Mouse (Mus musculus) midbrain, embryonic 12.5 days (tissue): Measurements from ENCODE around the gene Agps. TPM values are rescaled to one million over a fixed set of nuclear protein-coding genes. Genes with fewer than 3 reads are reported as not detected.

ENCODE experiments used
- ATAC-seq: fragments of 200-750 bp; cut with Nextera tagmentation; 2 replicates; pipeline ENCODE4 v1.8.0; 2017; ENCODE audit warnings: low read depth, moderate TSS enrichment, moderate library complexity; ENCODE audit not compliant: low FRiP score
- H3K27ac ChIP-seq: fragments of 300-500 bp; sonication (generic); replicated peaks from 2 replicates; pipeline ENCODE4 v1.5.1; 2016; ENCODE audit warnings: mild to moderate bottlenecking
- H3K27me3 ChIP-seq: fragments of 300-500 bp; sonication (generic); 2 replicates; pipeline ENCODE4 v1.6.1; 2016; ENCODE audit warnings: mild to moderate bottlenecking
- H3K36me3 ChIP-seq: fragments of 300-500 bp; sonication (generic); 2 replicates; pipeline ENCODE4 v1.6.1; 2016
- H3K4me1 ChIP-seq: fragments of 300-500 bp; sonication (generic); 2 replicates; pipeline ENCODE4 v1.6.1; 2016
- H3K4me2 ChIP-seq: fragments of 300-500 bp; sonication (generic); replicated peaks from 2 replicates; pipeline ENCODE4 v1.6.1; 2016; ENCODE audit warnings: mild to moderate bottlenecking, moderate library complexity
- H3K4me3 ChIP-seq: fragments of 300-500 bp; sonication (generic); 2 replicates; pipeline ENCODE4 v1.5.1; 2016; ENCODE audit warnings: mild to moderate bottlenecking
- H3K9ac ChIP-seq: fragments of 300-500 bp; sonication (generic); replicated peaks from 2 replicates; pipeline ENCODE4 v1.6.1; 2016; ENCODE audit warnings: mild to moderate bottlenecking, moderate library complexity
- H3K9me3 ChIP-seq: fragments of 300-500 bp; sonication (generic); 2 replicates; pipeline ENCODE4 v1.6.1; 2016; ENCODE audit warnings: mild to moderate bottlenecking
- WGBS: fragments of 180-500 bp; shearing (Covaris S2); methylation state at CpG from one replicate; pipeline ENCODE4 v1.1.7; 2016; 5-methylcytosine and 5-hydroxymethylcytosine counted together
- polyA plus RNA-seq: library from polyadenylated mRNA; unstranded; fragments of >200 nt; fragmentation: Nextera tagmentation; extraction: Ambion mirVana; gene quantifications from 2 replicates; pipeline ENCODE4 v1.2.1, GENCODE M21; 2016

Agps gene
- polyA plus RNA-seq, 1 experiment from 2014 or later: 52.9 TPM

DNA sequence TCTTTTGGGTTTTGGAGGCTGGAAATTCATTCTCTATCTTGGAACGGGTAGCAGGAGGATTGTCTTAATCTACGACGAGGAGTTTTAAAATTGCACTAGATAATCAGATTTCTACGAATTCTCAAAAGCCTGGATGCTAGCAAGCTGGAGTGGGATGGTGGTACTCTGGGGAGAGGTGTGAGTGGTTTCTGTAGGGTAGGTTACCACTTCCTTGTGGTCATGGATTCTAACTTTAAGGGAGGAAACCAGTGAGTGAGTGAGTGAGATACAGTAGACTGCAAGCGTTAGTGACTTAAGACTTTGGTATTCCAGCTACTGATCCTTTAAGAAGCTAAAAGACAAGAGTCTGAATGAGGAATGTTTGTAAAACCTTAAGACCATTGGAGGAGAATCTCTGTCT, 804 bp downstream of the Agps start:
- H3K27me3 ChIP-seq: no peaks in the 10 kb centered on the region
- peak overlapping the region; percentile 82 for H3K27ac ChIP-seq
- no peak for ATAC-seq
- peak overlapping the region; percentile 86 for H3K9ac ChIP-seq
- peaks cover 15% of the 10 kb centered on the region for H3K4me1 ChIP-seq
- WGBS: 1% methylated on average over 5 of the region's 5 CpGs
- peak overlapping the region; percentile 83 for H3K4me2 ChIP-seq
- no peaks in the 10 kb centered on the region for H3K9me3 ChIP-seq
- no peaks in the 10 kb centered on the region for H3K36me3 ChIP-seq
- peak overlapping the region; percentile 64 for H3K4me3 ChIP-seq

GRCm38 (mm10) chr2:75834492-75834891, 2.5 kb downstream of the Agps start:
- Histone ChIP-seq H3K9me3 (no peaks in the 10 kb centered on the region), H3K36me3 (no peaks in the 10 kb centered on the region), H3K9ac (no peak overlapping the region), H3K27me3 (no peaks in the 10 kb centered on the region), H3K4me3 (no peak overlapping the region), H3K4me2 (no peak overlapping the region), H3K4me1 (peaks cover 15% of the 10 kb centered on the region), H3K27ac (no peak overlapping the region)
- ATAC-seq: no peak
- WGBS: 89% methylated on average over 2 of the region's 2 CpGs

DNA sequence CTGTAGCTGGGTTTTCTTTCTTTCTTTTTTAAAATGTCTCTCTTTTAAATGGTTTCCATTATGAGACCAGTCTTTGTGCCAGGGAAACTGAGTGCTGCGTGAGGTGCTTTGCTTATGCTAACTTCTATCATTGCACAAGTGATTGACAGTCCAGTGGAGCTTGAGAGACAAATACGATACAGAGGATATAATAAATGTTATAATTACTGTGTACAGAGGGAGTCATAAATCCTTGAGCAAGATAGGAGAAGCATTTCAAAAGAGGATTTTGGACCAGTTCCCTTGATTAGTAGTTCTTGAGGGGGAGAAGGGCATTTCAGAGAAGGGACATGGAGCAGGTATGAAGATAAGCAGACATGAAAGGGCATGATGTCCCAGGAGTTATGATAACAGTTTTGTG, 10.3 kb downstream of the Agps start:
- Histone ChIP-seq H3K9me3 (no peaks in the 10 kb centered on the region), H3K4me1 (peaks cover 3% of the 10 kb centered on the region; the same call in 1 of the 2 replicates), H3K4me2 (no peak overlapping the region), H3K9ac (no peak overlapping the region), H3K36me3 (no peaks in the 10 kb centered on the region), H3K4me3 (no peak overlapping the region), H3K27me3 (no peaks in the 10 kb centered on the region), H3K27ac (no peak overlapping the region)
- no peak for ATAC-seq
- 92% methylated on average over 2 of the region's 2 CpGs for WGBS

- Histone ChIP-seq H3K4me2 (no peak overlapping the region), H3K27me3 (no peaks in the 10 kb centered on the region), H3K4me1 (peaks cover 3% of the 10 kb centered on the region; the same call in 1 of the 2 replicates), H3K4me3 (no peak overlapping the region), H3K9ac (no peak overlapping the region), H3K27ac (no peak overlapping the region), H3K9me3 (no peaks in the 10 kb centered on the region), H3K36me3 (no peaks in the 10 kb centered on the region)
- 97% methylated on average over 1 of the region's 1 CpGs for WGBS
- no peak for ATAC-seq
These were observed 15.7 kb downstream of the Agps start for GRCm38 (mm10) chr2:75847708-75848107.

- H3K4me2 ChIP-seq: no peak overlapping the region
- H3K9ac ChIP-seq: no peak overlapping the region
- H3K27me3 ChIP-seq: no peaks in the 10 kb centered on the region
- H3K36me3 ChIP-seq: 0 out of 2 replicates have a peak, but pooled peaks cover 4% of the 10 kb centered on the region
- H3K4me1 ChIP-seq: no peaks in the 10 kb centered on the region
- H3K4me3 ChIP-seq: no peak overlapping the region
- WGBS: 97% methylated on average over 2 of the region's 2 CpGs
- no peak overlapping the region for H3K27ac ChIP-seq
- ATAC-seq: no peak
- no peaks in the 10 kb centered on the region for H3K9me3 ChIP-seq
These were observed 20.5 kb downstream of the Agps start for GRCm38 (mm10) chr2:75852483-75852882.

GRCm38 (mm10) chr2:75854136-75854535, 22.2 kb downstream of the Agps start:
- 67% methylated on average over 3 of the region's 3 CpGs for WGBS

GRCm38 (mm10) chr2:75861115-75861514, 29.1 kb downstream of the Agps start:
- no peaks in the 10 kb centered on the region for H3K4me1 ChIP-seq

More at GRCm38 (mm10) chr2:75854136-75854535, 22.2 kb downstream of the Agps start:
- Histone ChIP-seq H3K9me3 (no peaks in the 10 kb centered on the region), H3K36me3 (peaks cover 11% of the 10 kb centered on the region), H3K4me2 (no peak overlapping the region), H3K4me1 (no peaks in the 10 kb centered on the region), H3K27me3 (no peaks in the 10 kb centered on the region), H3K9ac (no peak overlapping the region), H3K27ac (no peak overlapping the region), H3K4me3 (no peak overlapping the region)
- ATAC-seq: no peak

DNA sequence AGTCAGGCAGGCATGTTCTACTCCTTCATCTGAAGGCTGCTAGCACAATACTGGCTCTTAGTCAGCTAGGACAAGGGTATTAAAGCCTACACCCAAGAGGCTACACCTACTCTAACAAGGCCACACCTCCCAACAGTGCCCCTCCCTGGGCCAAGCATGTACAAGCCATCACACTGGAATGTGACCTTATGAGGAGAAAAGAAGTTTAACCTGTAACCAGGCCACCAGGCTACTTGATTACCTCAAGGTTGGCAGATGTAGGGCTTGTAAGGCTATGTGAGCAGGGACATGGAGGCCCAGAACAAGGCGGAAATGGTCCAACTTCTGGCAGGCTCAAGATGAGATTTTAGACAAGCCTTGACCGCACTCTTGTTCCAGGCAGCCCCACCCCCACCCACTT, 37.6 kb downstream of the Agps start:
- no peak overlapping the region for H3K4me3 ChIP-seq
- H3K9ac ChIP-seq: no peak overlapping the region
- ATAC-seq: no peak
- H3K4me1 ChIP-seq: no peaks in the 10 kb centered on the region
- no peaks in the 10 kb centered on the region for H3K27me3 ChIP-seq
- WGBS: 95% methylated on average over 2 of the region's 2 CpGs
- H3K36me3 ChIP-seq: 0 out of 2 replicates have a peak, but pooled peaks cover 3% of the 10 kb centered on the region
- H3K27ac ChIP-seq: no peak overlapping the region
- no peaks in the 10 kb centered on the region for H3K9me3 ChIP-seq
- no peak overlapping the region for H3K4me2 ChIP-seq

More at GRCm38 (mm10) chr2:75861115-75861514, 29.1 kb downstream of the Agps start:
- H3K4me2 ChIP-seq: no peak overlapping the region
- peaks cover 17% of the 10 kb centered on the region for H3K36me3 ChIP-seq
- H3K9ac ChIP-seq: no peak overlapping the region
- WGBS: 99% methylated on average over 3 of the region's 3 CpGs
- H3K4me3 ChIP-seq: no peak overlapping the region
- no peaks in the 10 kb centered on the region for H3K27me3 ChIP-seq
- no peak overlapping the region for H3K27ac ChIP-seq
- no peak for ATAC-seq
- H3K9me3 ChIP-seq: no peaks in the 10 kb centered on the region

- H3K9me3 ChIP-seq: no peaks in the 10 kb centered on the region
- H3K27ac ChIP-seq: no peak overlapping the region
- no peaks in the 10 kb centered on the region for H3K27me3 ChIP-seq
- H3K4me2 ChIP-seq: no peak overlapping the region
- H3K4me3 ChIP-seq: no peak overlapping the region
- ATAC-seq: no peak
- 65% methylated on average over 3 of the region's 3 CpGs for WGBS
- 0 out of 2 replicates have a peak, but pooled peaks cover 3% of the 10 kb centered on the region for H3K36me3 ChIP-seq
- H3K4me1 ChIP-seq: no peaks in the 10 kb centered on the region
- no peak overlapping the region for H3K9ac ChIP-seq
These were observed 42.1 kb downstream of the Agps start for GRCm38 (mm10) chr2:75874008-75874559.

GRCm38 (mm10) chr2:75879791-75880190, 47.8 kb downstream of the Agps start:
- no peak overlapping the region for H3K27ac ChIP-seq
- no peak for ATAC-seq
- H3K9me3 ChIP-seq: no peaks in the 10 kb centered on the region
- H3K4me1 ChIP-seq: no peaks in the 10 kb centered on the region
- H3K36me3 ChIP-seq: no peaks in the 10 kb centered on the region
- H3K27me3 ChIP-seq: no peaks in the 10 kb centered on the region
- 51% methylated on average over 3 of the region's 3 CpGs for WGBS
- no peak overlapping the region for H3K9ac ChIP-seq
- no peak overlapping the region for H3K4me3 ChIP-seq
- H3K4me2 ChIP-seq: no peak overlapping the region

GRCm38 (mm10) chr2:75883543-75883942, 51.6 kb downstream of the Agps start:
- Histone ChIP-seq H3K9ac (no peak overlapping the region), H3K36me3 (peaks cover 7% of the 10 kb centered on the region), H3K4me2 (no peak overlapping the region), H3K27me3 (no peaks in the 10 kb centered on the region), H3K4me3 (no peak overlapping the region), H3K9me3 (no peaks in the 10 kb centered on the region), H3K27ac (no peak overlapping the region), H3K4me1 (no peaks in the 10 kb centered on the region)
- ATAC-seq: no peak
- 72% methylated on average over 1 of the region's 1 CpGs for WGBS

- Histone ChIP-seq H3K9ac (no peak overlapping the region), H3K9me3 (no peaks in the 10 kb centered on the region), H3K27me3 (no peaks in the 10 kb centered on the region), H3K4me2 (no peak overlapping the region), H3K36me3 (peaks cover 11% of the 10 kb centered on the region), H3K4me3 (no peak overlapping the region), H3K27ac (no peak overlapping the region), H3K4me1 (no peaks in the 10 kb centered on the region)
- no peak for ATAC-seq
- 60% methylated on average over 4 of the region's 4 CpGs for WGBS
These were observed 60.0 kb downstream of the Agps start for GRCm38 (mm10) chr2:75891981-75892380.

GRCm38 (mm10) chr2:75895711-75896110, 63.7 kb downstream of the Agps start:
- ATAC-seq: no peak
- Histone ChIP-seq H3K4me2 (no peak overlapping the region), H3K27me3 (no peaks in the 10 kb centered on the region), H3K9me3 (peaks cover 4% of the 10 kb centered on the region; the same call in 1 of the 2 replicates), H3K36me3 (peaks cover 12% of the 10 kb centered on the region), H3K4me1 (no peaks in the 10 kb centered on the region), H3K4me3 (no peak overlapping the region), H3K9ac (no peak overlapping the region), H3K27ac (no peak overlapping the region)
- 92% methylated on average over 5 of the region's 5 CpGs for WGBS
